Mouse (Mus musculus): Measurements from ENCODE around the gene Riox1.

DNA sequence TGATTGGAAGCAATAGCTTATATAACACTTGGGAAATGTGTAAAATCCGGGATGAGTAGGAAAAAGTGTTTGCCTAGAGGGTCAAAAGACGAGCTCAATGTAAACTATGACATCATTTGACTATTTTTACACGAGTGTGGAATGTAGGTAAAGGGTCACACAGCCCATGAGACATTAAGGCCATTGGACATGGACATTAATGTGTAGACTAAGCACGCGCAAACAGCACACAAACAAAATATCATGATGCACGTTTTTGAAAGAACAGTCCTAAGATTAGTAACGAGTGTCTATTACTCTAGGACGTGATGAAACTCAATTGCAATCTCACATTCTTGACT is 36.8 kb downstream of the Riox1 start:
- no peak for TF ChIP-seq CTCF (IDR thresholded peaks at IDR 0.05; ENCODE audit: borderline replicate concordance, insufficient read depth, low read depth, low read length)
- TF ChIP-seq POLR2A (IDR thresholded peaks at IDR 0.05; ENCODE audit: borderline replicate concordance, insufficient read depth, low read length) = no peak

Data from cerebellum, adult 2 months (tissue).